Mouse (Mus musculus): ENCODE results near the gene Brd3os.

The Brd3os gene

DNA sequence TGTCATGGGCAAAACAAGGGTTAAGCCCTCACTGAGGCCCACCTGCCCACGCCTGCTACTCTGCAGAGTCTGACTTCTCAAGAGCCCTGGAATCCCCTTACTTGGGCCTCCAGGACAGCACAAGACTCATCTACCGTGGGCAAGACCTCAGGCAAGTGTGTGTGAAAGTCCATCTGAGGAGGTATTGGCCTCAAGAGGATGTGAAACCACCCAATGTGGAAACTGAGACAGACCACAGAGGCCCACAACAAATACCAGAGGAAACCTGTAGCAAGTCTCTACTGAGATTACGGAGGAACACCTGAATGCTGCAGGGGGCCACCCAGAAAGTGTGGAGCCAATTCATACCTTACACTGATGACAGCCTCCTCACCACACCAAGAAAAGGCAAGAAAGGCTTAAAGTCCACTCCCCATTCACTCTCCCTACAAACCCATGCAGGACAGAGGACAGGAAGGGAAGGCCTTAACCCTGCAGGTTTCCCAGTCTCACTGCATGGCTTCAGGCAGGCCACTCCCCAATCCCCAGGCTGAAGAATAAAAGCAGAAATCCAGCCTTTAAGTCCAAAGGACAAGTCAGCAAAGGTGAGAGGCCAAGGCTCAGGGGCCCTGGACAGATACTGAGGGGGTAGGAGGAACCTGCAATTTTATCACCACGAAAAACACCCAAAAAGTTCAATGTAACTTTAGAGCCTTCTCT, 27.3 kb downstream of the Brd3os start:
- DNase-seq: no peak

DNA sequence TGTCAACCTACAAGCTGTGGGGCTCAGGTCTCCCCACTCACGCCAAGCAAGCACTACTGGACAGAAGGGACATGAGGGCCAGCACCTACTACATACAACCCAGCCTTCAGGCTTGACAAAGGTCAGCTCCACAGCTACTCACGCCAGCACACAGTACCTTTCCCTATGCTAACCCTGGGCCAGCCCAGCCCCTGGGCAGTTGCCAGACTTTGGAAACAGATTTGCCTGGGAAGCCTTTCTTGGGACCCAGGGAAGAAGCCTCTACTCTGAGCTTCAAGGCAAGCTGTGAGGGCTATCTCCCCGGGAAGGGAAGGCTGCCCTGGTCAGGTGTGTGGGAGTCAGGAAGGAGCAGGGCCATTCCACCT, 27.8 kb downstream of the Brd3os start:
- DNase-seq: no peak

DNA sequence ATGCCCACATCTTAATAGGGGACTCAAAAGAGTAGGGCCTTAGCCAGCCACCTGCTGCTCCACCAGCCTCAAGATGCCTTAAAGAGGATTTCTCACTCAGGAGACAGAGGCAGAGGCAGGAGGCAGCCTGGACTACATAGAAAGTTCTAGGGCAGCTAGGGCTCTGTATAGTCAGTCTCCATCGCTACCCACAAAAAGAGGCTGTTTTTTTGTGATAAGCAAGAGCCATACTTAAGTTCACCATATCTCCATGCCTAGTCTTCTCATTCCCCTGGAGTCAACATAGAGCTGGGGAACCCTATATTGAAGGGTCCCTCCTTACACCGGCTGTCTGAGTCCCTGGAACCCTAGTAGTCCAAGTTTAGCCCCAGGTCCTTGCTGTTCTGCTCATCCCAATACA, 28.4 kb downstream of the Brd3os start:
- no peak for DNase-seq

GRCm38 (mm10) chr2:27471170-27471584, 29.1 kb downstream of the Brd3os start:
- DNase-seq: no peak

DNA sequence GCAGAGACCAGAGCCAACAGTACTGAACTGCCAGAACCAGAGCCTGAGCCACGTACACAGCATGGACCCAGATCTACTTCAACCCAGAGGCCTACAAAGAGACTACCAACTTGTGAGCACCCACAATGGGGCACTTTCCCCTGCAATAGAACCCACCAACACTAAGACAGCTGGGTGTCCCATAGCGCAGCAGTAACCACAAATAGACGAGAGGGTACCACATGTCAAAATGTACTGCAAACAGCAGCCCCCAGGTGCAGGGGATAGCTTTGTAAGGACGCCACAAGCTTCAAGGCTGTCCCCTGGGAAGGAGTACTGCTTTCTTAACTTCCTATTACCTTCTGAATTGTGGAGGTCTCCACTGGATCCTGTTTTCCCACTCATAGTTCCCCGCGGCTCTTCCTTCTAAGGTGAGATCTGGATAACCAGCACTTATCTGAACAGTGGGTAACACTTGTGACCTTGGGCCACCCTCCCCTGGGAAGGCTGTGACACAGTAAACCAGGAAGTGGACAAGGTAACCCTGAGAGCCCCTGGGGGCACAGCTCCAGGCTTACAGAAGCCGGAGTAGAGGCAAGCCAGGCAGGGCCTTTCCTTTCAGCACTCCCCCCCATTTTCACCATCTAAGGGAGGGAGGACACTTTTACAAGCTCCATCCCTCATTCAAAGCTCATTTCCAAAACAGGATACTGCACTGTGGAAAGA, 31.1 kb downstream of the Brd3os start:
- no peak for DNase-seq

DNA sequence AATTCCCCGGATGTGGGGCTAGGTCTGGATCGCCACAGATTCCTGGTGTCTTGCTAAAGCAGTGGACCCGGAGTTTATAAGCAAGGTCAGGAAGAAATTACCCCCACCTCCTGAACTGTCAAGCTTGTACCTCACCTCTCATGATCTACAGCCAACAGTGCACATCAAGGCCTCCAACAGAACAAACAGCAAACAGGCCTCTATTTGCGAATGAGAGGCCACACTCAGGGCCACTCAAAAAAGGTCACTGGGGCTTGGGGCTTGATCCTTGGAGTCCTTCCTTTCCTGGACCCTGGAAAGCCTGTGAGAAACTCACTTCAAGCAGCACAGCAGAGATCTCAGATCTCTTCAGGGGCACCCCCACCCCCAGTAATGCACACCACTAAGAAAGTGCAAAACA, 31.8 kb downstream of the Brd3os start:
- peak; percentile 34 for DNase-seq

GRCm38 (mm10) chr2:27474621-27475484, 32.7 kb downstream of the Brd3os start:
- DNase-seq: peak; percentile 55

DNA sequence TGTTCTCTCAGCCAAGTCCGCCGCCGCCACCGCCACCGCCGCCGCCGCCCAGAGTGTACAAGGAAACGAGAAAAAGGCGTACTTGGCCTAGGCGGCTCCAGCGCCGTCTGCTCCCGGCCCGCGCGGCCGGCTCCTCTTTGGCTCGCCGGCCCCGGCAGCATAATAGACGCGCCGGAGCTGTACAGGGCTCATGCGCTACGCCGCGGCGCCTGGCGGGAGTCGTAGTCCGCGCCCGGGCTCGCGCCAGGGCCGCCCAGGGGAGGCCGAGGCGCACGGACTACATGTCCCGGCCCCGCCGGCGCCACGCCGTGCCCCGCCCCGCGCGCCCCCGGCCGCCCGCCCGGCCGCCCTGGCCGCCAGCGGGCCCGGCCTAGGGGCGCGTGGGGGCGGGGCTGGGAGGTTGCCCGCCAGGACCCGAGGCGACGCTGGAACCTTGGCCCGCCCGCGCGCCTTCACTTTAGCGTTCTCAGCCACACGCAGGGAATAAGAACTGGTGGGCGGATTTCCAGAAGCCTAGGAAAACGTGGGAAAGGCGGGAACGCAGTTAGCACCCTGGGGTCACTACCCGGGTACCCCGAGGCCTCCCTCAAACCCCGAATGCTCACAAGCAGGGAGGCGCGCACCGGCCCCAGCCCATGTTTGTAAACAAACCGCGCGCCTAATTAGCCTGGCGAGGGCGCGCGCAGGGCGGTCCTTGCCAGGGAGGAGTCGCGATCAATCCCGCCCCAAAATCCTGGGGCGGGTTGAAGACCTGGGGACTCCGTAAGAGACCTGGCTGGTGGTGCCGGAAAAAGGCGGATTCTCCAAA, 33.6 kb downstream of the Brd3os start:
- peak; percentile 94 for DNase-seq

- peak; percentile 83 for DNase-seq
Observed at GRCm38 (mm10) chr2:27476303-27477192, 34.4 kb downstream of the Brd3os start.

DNA sequence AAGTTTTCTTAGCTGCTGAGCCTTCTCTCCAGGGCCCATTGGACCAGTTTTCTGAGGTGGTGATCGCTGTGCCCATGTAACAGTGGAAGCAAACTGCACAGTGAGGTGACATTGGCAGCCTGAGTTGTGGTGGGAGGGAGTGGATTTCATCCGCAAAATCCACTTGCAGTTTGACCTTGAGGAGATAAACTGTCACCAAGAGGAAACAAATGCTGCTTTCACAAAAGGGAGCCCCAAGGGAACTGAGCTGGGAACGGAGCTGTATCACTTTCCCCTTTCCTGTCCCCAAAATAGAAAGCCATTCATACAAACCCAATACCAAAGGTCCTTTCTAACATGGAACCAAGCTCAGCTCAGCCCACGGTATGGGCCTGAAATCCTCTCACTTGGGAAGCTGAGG, 37.7 kb downstream of the Brd3os start:
- DNase-seq: no peak

DNA sequence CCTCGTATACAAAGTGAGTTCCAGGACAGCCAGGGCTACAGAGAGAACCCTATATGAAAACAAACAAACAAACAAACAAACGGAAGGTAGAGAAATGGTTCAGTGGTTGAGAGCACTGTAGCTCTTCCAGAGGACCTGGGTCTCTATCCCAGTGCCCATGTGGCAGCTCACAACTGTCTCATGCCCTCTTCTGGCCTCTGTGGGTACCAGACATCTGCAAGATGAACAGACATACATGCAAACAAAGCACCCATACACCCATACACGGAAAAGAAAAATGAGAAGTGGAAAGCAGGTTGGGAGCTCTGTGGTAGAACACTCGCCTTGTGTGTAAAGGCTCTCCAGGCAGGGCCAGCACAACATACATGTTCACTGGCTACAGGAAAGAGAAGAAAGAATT, 38.2 kb downstream of the Brd3os start:
- no peak for DNase-seq

DNA sequence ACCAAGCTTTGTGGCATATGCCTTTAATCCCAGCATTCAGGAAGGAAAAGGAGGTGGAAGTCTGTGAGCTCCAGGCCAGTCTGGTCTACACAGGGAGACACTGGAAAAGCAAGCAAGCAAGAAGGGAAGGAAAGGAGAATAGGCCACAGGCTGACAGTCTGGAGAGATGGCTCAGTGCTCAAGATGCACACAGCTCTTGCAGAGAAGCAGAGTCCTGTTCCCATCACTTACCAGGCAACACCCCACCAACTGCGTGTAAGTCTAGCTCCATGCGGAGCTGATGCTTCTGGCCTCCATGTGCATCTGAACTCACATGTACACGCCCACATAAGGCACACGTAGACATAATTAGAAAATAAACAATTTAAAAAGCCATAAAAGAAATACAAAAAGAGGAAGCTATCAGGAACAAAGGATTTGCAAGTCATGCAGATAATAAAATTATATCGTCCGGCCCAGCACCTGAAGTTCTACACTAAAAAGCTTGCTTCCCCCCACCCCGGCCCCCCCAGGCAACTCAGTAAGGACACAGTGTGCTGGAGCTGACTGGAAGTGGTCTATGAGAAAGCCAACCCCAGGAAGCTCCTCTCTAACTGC, 40.2 kb downstream of the Brd3os start:
- no peak for DNase-seq

- no peak for DNase-seq
Observed at GRCm38 (mm10) chr2:27486725-27487124, 44.6 kb downstream of the Brd3os start.

GRCm38 (mm10) chr2:27487336-27488049, 45.4 kb downstream of the Brd3os start:
- DNase-seq: no peak

- no peak for DNase-seq
Observed at GRCm38 (mm10) chr2:27488362-27488761, 46.2 kb downstream of the Brd3os start.

- no peak for DNase-seq
Observed at GRCm38 (mm10) chr2:27490939-27491338, 48.8 kb downstream of the Brd3os start.

Measured in cerebellum, adult 9-10 months (tissue).